Mouse (Mus musculus) G1E (cell line): ENCODE measurements at regions not wholly inside any gene's neighbourhood (a gene's known extent, or its start where the extent isn't known, plus 50 kb on each side); places are given as distances from the start of the nearest gene placed in this dataset.

ENCODE experiments used
- CTCF ChIP-seq: IDR thresholded peaks from 2 replicates; pipeline ENCODE4 v1.5.1; 2012; ENCODE audit warnings: low read depth, low read length, inconsistent platforms, mixed read lengths
- GATA1 ChIP-seq: IDR thresholded peaks from 2 replicates; pipeline ENCODE4 v1.6.1; 2012; ENCODE audit warnings: borderline replicate concordance, low read length, inconsistent platforms, mixed read lengths
- POLR2AphosphoS5 ChIP-seq: IDR thresholded peaks from 2 replicates; pipeline ENCODE4 v1.6.1; 2012; ENCODE audit warnings: low read depth, low read length, inconsistent platforms; ENCODE audit not compliant: insufficient replicate concordance
- TAL1 ChIP-seq: conservative IDR thresholded peaks from 2 replicates; pipeline ENCODE4 v1.6.1; 2012; ENCODE audit warnings: low read depth, low read length, inconsistent platforms, mixed read lengths

GRCm38 (mm10) chr2:79136619-79137458 is 118.4 kb upstream of the Itga4 start:
- TF ChIP-seq CTCF (no peak), POLR2AphosphoS5 (no peak), GATA1 (no peak), TAL1 (no peak)
